Mouse (Mus musculus): ENCODE data around the gene Tusc2.

DNA sequence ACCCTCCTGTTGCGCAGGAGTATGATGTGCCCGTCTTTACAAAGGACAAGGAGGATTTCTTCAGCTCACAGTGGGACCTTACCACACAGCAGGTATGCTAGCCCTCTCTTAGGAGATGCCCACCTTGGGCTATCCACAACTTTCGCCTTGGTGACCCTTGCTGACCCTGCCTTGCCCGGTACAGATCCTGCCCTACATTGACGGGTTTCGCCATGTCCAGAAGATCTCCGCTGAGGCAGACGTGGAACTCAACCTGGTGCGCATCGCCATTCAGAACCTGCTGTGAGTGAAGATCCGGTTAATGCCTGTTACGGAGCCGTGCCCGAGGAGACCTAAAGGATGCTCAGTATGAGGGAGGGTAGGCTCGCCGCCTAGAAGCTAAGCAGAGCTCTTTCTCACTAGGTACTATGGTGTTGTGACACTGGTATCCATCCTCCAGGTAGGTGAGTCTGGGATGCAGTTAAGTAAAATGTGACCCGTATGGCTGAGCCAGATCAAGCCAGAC is 18.8 kb upstream of the Tusc2 start:
- no peak for TF ChIP-seq CTCF (IDR thresholded peaks at IDR 0.05; ENCODE audit: low read depth)
- no peak for TF ChIP-seq EP300 (IDR thresholded peaks at IDR 0.05; ENCODE audit: low read depth)

All from liver, postnatal 0 days (tissue).